Mouse (Mus musculus) brain, embryonic 14.5 days (tissue): ENCODE data around the gene Cs.

Experiments
- CTCF ChIP-seq: fragments of 200-500 bp; IDR thresholded peaks from 2 replicates; pipeline ENCODE4 v1.5.1; 2012; ENCODE audit warnings: inconsistent platforms, mild to moderate bottlenecking, moderate library complexity, borderline replicate concordance; ENCODE audit not compliant: insufficient read depth, insufficient read length; ENCODE audit errors: extremely low read depth
- POLR2A ChIP-seq: fragments of 200-500 bp; IDR thresholded peaks from 2 replicates; pipeline ENCODE4 v1.6.1; 2012; ENCODE audit warnings: mild to moderate bottlenecking, inconsistent platforms, borderline replicate concordance; ENCODE audit not compliant: poor library complexity, insufficient read depth, insufficient read length, severe bottlenecking; ENCODE audit errors: extremely low read depth

- TF ChIP-seq CTCF (no peak), POLR2A (no peak)
These were observed 1.4 kb downstream of the Cs start for GRCm38 (mm10) chr10:128338948-128339347.
